Mouse (Mus musculus) neural tube, embryonic 14.5 days (tissue): ENCODE results near the gene Gbp5. TPM values are rescaled to one million over a fixed set of nuclear protein-coding genes. Genes with fewer than 3 reads are reported as not detected.
A peak's percentile ranks its signal among the peaks of the same experiment; 100 is the strongest.

ENCODE experiments used
- ATAC-seq: fragments of 200-750 bp; cut with Nextera tagmentation; 2 replicates; pipeline ENCODE4 v1.8.0; 2017; ENCODE audit warnings: low read depth, mild to moderate bottlenecking, moderate TSS enrichment, moderate library complexity
- H3K27ac ChIP-seq: fragments of 300-500 bp; sonication (generic); 2 replicates; pipeline ENCODE4 v1.5.1; 2014; ENCODE audit warnings: low read depth, mild to moderate bottlenecking, control low read depth, low read length, moderate library complexity, mixed read lengths
- H3K27me3 ChIP-seq: fragments of 300-500 bp; sonication (generic); 2 replicates; pipeline ENCODE4 v1.6.1; 2014; ENCODE audit warnings: low read length; ENCODE audit not compliant: control insufficient read depth, insufficient read depth
- H3K36me3 ChIP-seq: fragments of 300-500 bp; sonication (generic); 2 replicates; pipeline ENCODE4 v1.6.1; 2014; ENCODE audit warnings: low read length, mixed read lengths; ENCODE audit not compliant: control insufficient read depth, insufficient read depth
- H3K4me1 ChIP-seq: fragments of 300-500 bp; sonication (generic); 2 replicates; pipeline ENCODE4 v1.6.1; 2014; ENCODE audit warnings: low read length; ENCODE audit not compliant: control insufficient read depth, insufficient read depth
- H3K4me2 ChIP-seq: fragments of 300-500 bp; sonication (generic); 2 replicates; pipeline ENCODE4 v1.6.1; 2014; ENCODE audit warnings: mild to moderate bottlenecking, low read depth, low read length, control low read depth
- H3K4me3 ChIP-seq: fragments of 300-500 bp; sonication (generic); 2 replicates; pipeline ENCODE4 v1.5.1; 2014; ENCODE audit warnings: low read depth, low read length, control low read depth, mixed read lengths
- H3K9ac ChIP-seq: fragments of 300-500 bp; sonication (generic); replicated peaks from 2 replicates; pipeline ENCODE4 v1.6.1; 2014; ENCODE audit warnings: low read depth, mild to moderate bottlenecking, control low read depth, low read length, mixed read lengths
- H3K9me3 ChIP-seq: fragments of 300-500 bp; sonication (generic); 2 replicates; pipeline ENCODE4 v1.6.1; 2016; ENCODE audit warnings: low read length; ENCODE audit not compliant: control insufficient read depth
- WGBS: fragments of 180-500 bp; shearing (Covaris S2); extraction: QIAGEN DNeasy Blood & Tissue Kit; methylation state at CpG from one replicate; pipeline ENCODE4 v1.1.7; 2014; 5-methylcytosine and 5-hydroxymethylcytosine counted together
- polyA plus RNA-seq: library from polyadenylated mRNA; unstranded; fragments of >200 nt; fragmentation: Nextera tagmentation; extraction: Ambion mirVana; gene quantifications from 2 replicates; pipeline ENCODE4 v1.2.1, GENCODE M21; 2014

Gbp5 gene
- polyA plus RNA-seq, 1 experiment from 2014 or later: 0.11 TPM

DNA sequence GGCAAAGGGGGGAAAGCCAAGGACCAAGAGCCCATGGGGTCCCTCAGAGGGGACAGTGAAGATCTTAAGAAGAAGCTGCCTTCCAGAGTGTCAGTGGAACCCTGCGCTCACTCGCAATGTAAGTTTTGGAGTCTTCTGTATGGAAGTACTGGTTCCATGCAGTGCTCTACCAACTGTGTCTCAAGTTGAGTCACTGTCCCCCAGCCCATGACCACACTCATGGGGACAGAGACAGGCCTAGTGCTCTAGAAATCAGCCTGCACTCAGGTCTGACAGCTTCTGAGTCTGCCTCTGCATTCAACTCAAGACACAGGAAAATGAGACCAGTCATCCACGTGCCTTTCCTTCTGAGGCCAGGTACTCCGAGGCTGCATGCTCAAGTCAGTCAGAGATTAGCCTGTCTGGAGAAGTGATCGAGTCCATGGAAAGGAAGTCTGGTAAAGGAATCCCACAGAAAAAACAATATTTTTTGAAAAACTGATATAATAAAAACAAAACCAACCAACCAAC lies 1.4 kb downstream of the Gbp5 start:
- Histone ChIP-seq H3K4me3 (no peak overlapping the region), H3K9ac (no peak overlapping the region), H3K36me3 (no peaks in the 10 kb centered on the region), H3K4me1 (no peaks in the 10 kb centered on the region), H3K27ac (no peak overlapping the region), H3K9me3 (no peaks in the 10 kb centered on the region), H3K4me2 (no peak overlapping the region), H3K27me3 (no peaks in the 10 kb centered on the region)
- WGBS: 93% methylated on average over 5 of the region's 5 CpGs
- no peak for ATAC-seq

DNA sequence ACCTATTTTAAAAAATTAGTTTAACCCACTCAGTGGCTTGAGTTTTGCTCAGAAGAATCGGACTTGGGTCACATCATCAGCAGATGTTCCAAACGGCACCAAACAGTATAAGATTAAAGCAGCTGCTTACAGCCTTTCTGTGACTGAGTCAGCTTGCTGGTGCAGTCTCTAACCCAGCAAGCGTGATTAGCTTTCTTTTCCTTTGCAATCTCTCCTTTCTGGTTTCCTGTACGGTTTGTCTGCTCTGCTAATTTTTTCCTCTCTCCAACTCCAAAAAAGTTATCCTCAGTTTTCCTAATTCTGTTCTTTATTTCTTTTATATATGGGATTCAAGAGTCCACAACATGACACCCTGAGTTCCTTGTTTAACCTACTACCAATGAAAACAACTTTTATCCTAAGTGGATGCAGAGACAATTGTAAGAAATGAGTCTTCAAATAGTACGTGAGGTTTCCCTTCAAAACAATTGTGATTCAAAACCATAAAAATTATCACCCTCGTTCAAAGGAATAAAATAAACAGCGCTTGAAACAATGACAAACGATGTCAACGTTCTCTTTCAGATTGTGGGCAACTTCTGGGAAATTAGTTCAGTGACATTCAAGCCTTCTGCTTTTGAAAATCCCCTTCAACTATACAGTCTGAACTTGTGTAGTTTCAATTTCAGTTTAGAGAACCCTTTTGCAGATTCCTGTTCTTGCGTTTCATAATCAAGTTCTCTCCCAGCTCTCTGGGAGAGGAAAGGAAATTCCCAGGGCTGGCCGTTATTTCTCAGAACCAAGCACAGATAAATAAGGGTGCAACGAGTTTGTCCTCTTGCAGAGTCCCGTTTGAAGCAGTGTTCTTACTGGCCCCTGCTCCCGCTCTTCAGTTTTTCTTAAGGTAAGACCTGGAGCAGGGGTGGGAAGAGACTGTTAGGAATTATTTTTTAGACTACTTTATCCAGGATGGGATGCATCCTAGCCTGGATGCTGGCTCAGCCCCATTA lies 2.6 kb downstream of the Gbp5 start:
- H3K4me3 ChIP-seq: no peak overlapping the region
- H3K27me3 ChIP-seq: no peaks in the 10 kb centered on the region
- no peaks in the 10 kb centered on the region for H3K9me3 ChIP-seq
- no peaks in the 10 kb centered on the region for H3K4me1 ChIP-seq
- H3K4me2 ChIP-seq: no peak overlapping the region
- no peak overlapping the region for H3K9ac ChIP-seq
- H3K27ac ChIP-seq: no peak overlapping the region
- H3K36me3 ChIP-seq: no peaks in the 10 kb centered on the region
- 70% methylated on average over 14 of the region's 14 CpGs for WGBS
- ATAC-seq: no peak

DNA sequence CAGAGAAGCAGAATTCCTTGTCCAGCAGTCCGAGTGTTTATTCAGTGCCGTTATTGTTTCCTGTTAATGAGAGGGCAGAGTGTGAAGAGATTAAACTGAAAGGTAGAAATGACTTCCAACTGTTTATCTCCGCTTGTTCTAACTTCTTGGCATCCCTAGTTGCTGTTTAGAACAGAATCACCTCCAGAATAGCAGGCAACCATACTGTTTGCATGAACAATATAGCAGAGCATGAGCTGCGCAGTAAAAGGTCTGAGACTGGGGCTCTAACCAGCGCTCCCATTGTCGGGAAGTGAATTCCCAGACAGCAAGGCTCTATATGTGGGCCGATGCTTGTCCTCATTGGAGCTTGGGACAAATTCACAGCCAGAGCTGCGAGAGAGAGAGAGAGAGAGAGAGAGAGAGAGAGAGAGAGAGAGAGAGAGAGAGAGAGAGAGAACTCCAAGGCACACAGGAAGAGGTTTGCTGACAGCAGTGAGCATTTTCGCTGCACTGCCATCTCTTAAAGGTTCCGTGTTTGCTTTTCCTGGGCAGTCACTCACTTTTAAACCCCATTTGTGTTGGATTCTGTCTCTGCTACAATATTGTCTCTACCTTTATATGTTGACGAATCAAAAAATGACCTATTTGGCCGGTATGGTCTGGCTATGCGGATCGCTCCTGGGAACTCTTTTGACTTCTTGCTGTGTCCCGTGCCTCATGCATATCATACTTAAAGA lies 3.5 kb downstream of the Gbp5 start:
- 60% methylated on average over 15 of the region's 15 CpGs for WGBS
- no peaks in the 10 kb centered on the region for H3K9me3 ChIP-seq
- H3K36me3 ChIP-seq: no peaks in the 10 kb centered on the region
- no peak overlapping the region for H3K9ac ChIP-seq
- ATAC-seq: no peak
- no peaks in the 10 kb centered on the region for H3K4me1 ChIP-seq
- no peaks in the 10 kb centered on the region for H3K27me3 ChIP-seq
- H3K27ac ChIP-seq: no peak overlapping the region
- no peak overlapping the region for H3K4me2 ChIP-seq
- no peak overlapping the region for H3K4me3 ChIP-seq

DNA sequence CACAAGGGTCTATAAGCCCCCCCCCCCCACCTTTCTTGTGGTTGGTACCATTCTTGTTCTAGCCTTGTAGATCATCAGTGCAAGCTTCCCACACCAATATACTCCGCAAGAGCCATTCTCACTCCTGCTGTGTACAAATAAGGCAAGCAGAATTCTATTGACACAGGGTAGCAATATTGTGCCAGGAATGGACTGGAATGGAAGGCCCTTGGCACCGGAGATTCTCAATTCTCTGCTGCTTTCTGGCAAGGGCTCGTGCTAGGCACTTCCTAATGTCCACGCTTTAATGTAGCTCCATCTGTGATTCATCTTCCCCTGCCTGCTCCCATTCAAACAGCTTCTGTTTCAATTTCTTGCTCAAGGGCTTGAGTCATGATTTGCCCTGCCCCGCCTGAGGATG lies 5.2 kb downstream of the Gbp5 start:
- H3K4me1 ChIP-seq: no peaks in the 10 kb centered on the region

DNA sequence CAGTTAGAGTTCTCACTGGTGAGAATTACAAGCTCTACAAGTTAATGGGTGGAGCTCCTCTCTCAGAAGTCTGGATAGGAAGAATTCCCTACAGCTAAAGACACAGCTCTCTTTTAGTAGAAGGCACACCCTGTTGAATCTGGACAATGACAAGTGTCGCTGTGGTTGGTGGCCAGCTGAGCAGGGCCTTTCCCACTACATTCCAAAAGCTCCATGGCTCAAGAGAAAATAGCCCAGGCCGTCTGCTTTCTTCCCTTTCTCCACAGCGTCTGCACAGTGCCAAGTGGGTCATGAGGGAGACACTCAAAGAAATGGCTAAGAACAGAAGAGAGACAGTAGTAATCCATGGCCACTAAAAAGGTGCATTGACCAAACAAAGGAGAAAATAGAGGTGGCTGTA lies 34.3 kb downstream of the Gbp5 start:
- Histone ChIP-seq H3K36me3 (no peaks in the 10 kb centered on the region), H3K9me3 (no peaks in the 10 kb centered on the region), H3K27me3 (no peaks in the 10 kb centered on the region), H3K9ac (no peak overlapping the region), H3K4me2 (no peak overlapping the region), H3K4me1 (peaks cover 3% of the 10 kb centered on the region; the same call in 1 of the 2 replicates), H3K4me3 (no peak overlapping the region), H3K27ac (no peak overlapping the region)
- 58% methylated on average over 3 of the region's 3 CpGs for WGBS
- ATAC-seq: no peak

More for the DNA sequence above, 5.2 kb downstream of the Gbp5 start:
- Histone ChIP-seq H3K4me2 (no peak overlapping the region), H3K36me3 (no peaks in the 10 kb centered on the region), H3K27me3 (no peaks in the 10 kb centered on the region), H3K27ac (no peak overlapping the region), H3K9me3 (no peaks in the 10 kb centered on the region), H3K4me3 (no peak overlapping the region), H3K9ac (no peak overlapping the region)
- WGBS: 70% methylated on average over 5 of the region's 5 CpGs
- ATAC-seq: 0 out of 2 replicates have a peak, but pooled peaks have one; percentile 24

DNA sequence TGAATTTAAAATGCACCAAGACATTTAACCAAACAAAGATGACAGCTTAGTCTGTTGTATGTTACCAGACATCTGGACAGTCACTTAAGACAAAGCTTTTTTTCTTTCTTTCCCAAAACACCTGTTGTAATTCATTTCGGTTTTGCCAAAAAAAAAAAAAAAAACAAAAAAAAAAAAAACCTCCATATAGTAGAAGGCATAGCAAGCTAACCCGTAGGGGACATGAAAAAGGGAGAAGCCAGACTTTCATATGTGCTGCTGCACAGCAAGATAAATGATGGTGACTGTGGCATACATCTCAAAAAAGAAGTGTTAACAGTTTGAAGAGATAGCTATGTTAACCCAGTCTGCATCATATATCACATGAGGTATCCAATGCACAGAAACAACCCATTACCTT lies 35.8 kb downstream of the Gbp5 start:
- no peak overlapping the region for H3K9ac ChIP-seq
- H3K27ac ChIP-seq: no peak overlapping the region
- peak overlapping the region; percentile 46 for H3K4me3 ChIP-seq
- H3K27me3 ChIP-seq: no peaks in the 10 kb centered on the region
- peak overlapping the region; percentile 74 for H3K4me2 ChIP-seq
- 77% methylated on average over 2 of the region's 2 CpGs for WGBS
- H3K4me1 ChIP-seq: peaks cover 3% of the 10 kb centered on the region; the same call in 1 of the 2 replicates
- H3K9me3 ChIP-seq: no peaks in the 10 kb centered on the region
- ATAC-seq: no peak
- no peaks in the 10 kb centered on the region for H3K36me3 ChIP-seq

DNA sequence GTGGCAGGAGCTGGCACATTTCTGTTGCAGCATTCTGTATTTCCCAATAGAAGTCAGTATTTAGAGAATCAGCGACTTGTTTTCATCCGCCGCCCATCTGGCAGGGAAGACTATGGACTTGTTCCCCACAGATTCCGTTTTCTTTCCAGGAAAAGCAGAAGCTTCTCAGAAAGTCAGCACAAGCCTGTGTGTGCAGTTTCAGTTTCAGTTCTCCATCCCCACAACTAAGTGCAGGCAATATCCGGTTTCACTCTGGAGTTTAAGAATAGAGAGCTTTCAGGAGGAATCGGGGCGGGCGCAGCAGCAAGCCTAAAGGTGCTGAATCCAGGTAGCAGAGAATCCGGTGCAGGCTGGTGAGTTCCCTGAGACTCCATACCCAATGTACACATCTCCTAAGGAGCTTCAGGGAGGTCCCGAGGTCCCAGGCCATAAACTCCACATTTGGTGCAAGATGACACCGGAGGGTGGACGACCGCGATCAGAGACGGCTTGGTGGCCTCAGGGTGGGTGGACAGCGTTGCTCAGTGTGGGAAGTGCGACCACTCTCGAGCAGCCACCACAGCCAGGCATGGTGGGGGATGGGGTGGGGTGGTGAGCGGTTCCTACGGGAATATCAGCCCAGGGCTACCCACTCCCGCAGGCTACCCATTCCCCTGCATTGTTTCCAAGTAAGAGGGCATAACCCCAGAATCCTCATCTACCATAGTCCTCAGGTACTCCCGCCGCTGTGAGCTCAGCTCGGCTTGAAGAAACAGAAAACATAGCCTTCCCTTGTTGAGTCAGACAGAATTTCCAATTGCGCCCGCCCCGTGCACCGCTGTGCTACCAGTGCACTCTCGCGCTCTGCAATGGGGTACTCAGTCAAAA lies 36.5 kb downstream of the Gbp5 start, which contains the start of gene Gbp7:
Gbp7 (plus strand) TSS at position 256 of the 867 bp plus-strand sequence.
- ATAC-seq: peak; percentile 79
- Histone ChIP-seq H3K36me3 (no peaks in the 10 kb centered on the region), H3K4me1 (peaks cover 3% of the 10 kb centered on the region; the same call in 1 of the 2 replicates), H3K27ac (no peak within 1 kb of the TSS), H3K9me3 (no peaks in the 10 kb centered on the region), H3K4me3 (peak within 1 kb of the TSS; percentile 46), H3K9ac (peak within 1 kb of the TSS; percentile 58), H3K27me3 (no peaks in the 10 kb centered on the region), H3K4me2 (peak within 1 kb of the TSS; percentile 74)
- 2% methylated on average over 30 of the region's 30 CpGs for WGBS

DNA sequence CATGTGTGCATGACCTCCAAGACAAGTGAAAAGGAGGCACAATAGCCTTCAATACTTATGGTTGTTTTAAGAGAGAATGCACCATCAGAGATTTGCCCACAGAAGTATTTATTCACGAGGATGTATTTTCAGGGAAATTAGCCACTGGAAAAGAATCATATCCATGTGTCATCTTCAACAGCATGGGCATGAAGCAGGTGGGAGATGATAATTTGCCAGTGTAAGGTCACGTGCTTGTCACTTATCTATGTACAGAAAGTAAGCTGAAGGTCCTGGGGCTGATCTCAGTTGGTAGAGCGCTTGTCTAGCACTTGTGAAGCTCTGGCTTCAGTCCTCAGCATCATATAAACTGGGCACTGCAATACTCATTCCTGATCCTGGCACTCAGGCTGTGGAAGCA lies 37.8 kb downstream of the Gbp5 start:
- ATAC-seq: no peak
- Histone ChIP-seq H3K27me3 (no peaks in the 10 kb centered on the region), H3K4me2 (no peak overlapping the region), H3K36me3 (no peaks in the 10 kb centered on the region), H3K9ac (no peak overlapping the region), H3K9me3 (no peaks in the 10 kb centered on the region), H3K27ac (no peak overlapping the region), H3K4me3 (no peak overlapping the region), H3K4me1 (peaks cover 3% of the 10 kb centered on the region; the same call in 1 of the 2 replicates)
- WGBS: 91% methylated on average over 3 of the region's 3 CpGs
